Mouse (Mus musculus): ENCODE data around the gene Rnf186. TPM values are rescaled to one million over a fixed set of nuclear protein-coding genes. Genes with fewer than 3 reads are reported as not detected.

Gene Rnf186
- polyA plus RNA-seq, 1 experiment from 2014 or later: 79.5 TPM

GRCm38 (mm10) chr4:138948257-138948656, 18.7 kb upstream of the Rnf186 start:
- H3K4me3 ChIP-seq (replicated peaks): no peak overlapping the region
- H3K27me3 ChIP-seq (replicated peaks): no peaks in the 10 kb centered on the region
- no peaks in the 10 kb centered on the region for H3K36me3 ChIP-seq
- no peak overlapping the region for H3K9ac ChIP-seq
- WGBS: 84% methylated on average over 2 of the region's 2 CpGs
- no peaks in the 10 kb centered on the region for H3K4me1 ChIP-seq (replicated peaks)
- no peaks in the 10 kb centered on the region for H3K9me3 ChIP-seq
- H3K27ac ChIP-seq: no peak overlapping the region
- no peak for ATAC-seq
- no peak overlapping the region for H3K4me2 ChIP-seq (replicated peaks)

DNA sequence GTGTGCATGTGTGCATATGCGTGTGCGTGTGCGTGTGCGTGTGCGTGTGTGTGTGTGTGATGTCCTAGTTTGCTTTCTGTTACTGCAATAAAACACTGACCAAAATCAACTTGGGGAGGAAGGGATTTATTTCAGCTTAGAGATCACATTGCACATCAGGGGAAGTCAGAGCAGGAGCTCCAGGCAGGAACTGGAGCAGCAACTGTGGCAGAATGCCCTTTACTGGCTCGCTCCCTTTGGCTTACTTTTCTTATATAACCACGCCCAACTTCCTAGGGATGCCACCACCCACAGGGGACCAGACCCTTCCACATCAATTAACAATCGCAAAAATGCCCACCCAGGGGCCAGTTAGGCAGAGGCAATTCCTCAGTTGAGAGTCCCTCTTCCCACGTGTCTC, 8.3 kb upstream of the Rnf186 start:
- no peaks in the 10 kb centered on the region for H3K27me3 ChIP-seq (replicated peaks)
- WGBS: 90% methylated on average over 9 of the region's 9 CpGs
- H3K27ac ChIP-seq: no peak overlapping the region
- H3K4me1 ChIP-seq (replicated peaks): no peaks in the 10 kb centered on the region
- no peak overlapping the region for H3K9ac ChIP-seq
- no peaks in the 10 kb centered on the region for H3K36me3 ChIP-seq
- no peak overlapping the region for H3K4me2 ChIP-seq (replicated peaks)
- no peaks in the 10 kb centered on the region for H3K9me3 ChIP-seq
- no peak for ATAC-seq
- H3K4me3 ChIP-seq (replicated peaks): no peak overlapping the region

GRCm38 (mm10) chr4:138959120-138959519, 7.8 kb upstream of the Rnf186 start:
- ATAC-seq: no peak

GRCm38 (mm10) chr4:138959926-138960325, 7.0 kb upstream of the Rnf186 start:
- 71% methylated on average over 7 of the region's 7 CpGs for WGBS
- Histone ChIP-seq H3K4me2 (replicated peaks) (no peak overlapping the region), H3K4me3 (replicated peaks) (no peak overlapping the region), H3K4me1 (replicated peaks) (no peaks in the 10 kb centered on the region), H3K36me3 (no peaks in the 10 kb centered on the region), H3K9ac (no peak overlapping the region), H3K27ac (no peak overlapping the region), H3K27me3 (replicated peaks) (no peaks in the 10 kb centered on the region), H3K9me3 (no peaks in the 10 kb centered on the region)
- no peak for ATAC-seq

More at GRCm38 (mm10) chr4:138959120-138959519, 7.8 kb upstream of the Rnf186 start:
- Histone ChIP-seq H3K9ac (no peak overlapping the region), H3K4me3 (replicated peaks) (no peak overlapping the region), H3K27ac (no peak overlapping the region), H3K4me1 (replicated peaks) (no peaks in the 10 kb centered on the region), H3K36me3 (no peaks in the 10 kb centered on the region), H3K27me3 (replicated peaks) (no peaks in the 10 kb centered on the region), H3K9me3 (no peaks in the 10 kb centered on the region), H3K4me2 (replicated peaks) (no peak overlapping the region)
- 82% methylated on average over 15 of the region's 15 CpGs for WGBS

GRCm38 (mm10) chr4:138962719-138963118, 4.2 kb upstream of the Rnf186 start:
- no peaks in the 10 kb centered on the region for H3K27me3 ChIP-seq (replicated peaks)
- peaks cover 11% of the 10 kb centered on the region; the same call in 1 of the 2 replicates for H3K4me1 ChIP-seq (replicated peaks)
- H3K9ac ChIP-seq: no peak overlapping the region
- WGBS: 87% methylated on average over 5 of the region's 5 CpGs
- no peak overlapping the region for H3K27ac ChIP-seq
- no peak overlapping the region for H3K4me2 ChIP-seq (replicated peaks)
- H3K4me3 ChIP-seq (replicated peaks): no peak overlapping the region
- H3K36me3 ChIP-seq: no peaks in the 10 kb centered on the region
- no peaks in the 10 kb centered on the region for H3K9me3 ChIP-seq
- ATAC-seq: no peak

- H3K9me3 ChIP-seq: no peaks in the 10 kb centered on the region
- peak overlapping the region; percentile 59; the same call in 1 of the 2 replicates for H3K27ac ChIP-seq
- no peak overlapping the region for H3K4me3 ChIP-seq (replicated peaks)
- H3K4me2 ChIP-seq (replicated peaks): no peak overlapping the region; the same call in 1 of the 2 replicates
- no peaks in the 10 kb centered on the region for H3K27me3 ChIP-seq (replicated peaks)
- peaks cover 14% of the 10 kb centered on the region; the same call in 1 of the 2 replicates for H3K4me1 ChIP-seq (replicated peaks)
- no peak overlapping the region for H3K9ac ChIP-seq
- WGBS: 60% methylated on average over 5 of the region's 5 CpGs
- H3K36me3 ChIP-seq: no peaks in the 10 kb centered on the region
- 0 out of 2 replicates have a peak, but pooled peaks have one; percentile 20 for ATAC-seq
Observed at GRCm38 (mm10) chr4:138965871-138966270, 1.0 kb upstream of the Rnf186 start.

DNA sequence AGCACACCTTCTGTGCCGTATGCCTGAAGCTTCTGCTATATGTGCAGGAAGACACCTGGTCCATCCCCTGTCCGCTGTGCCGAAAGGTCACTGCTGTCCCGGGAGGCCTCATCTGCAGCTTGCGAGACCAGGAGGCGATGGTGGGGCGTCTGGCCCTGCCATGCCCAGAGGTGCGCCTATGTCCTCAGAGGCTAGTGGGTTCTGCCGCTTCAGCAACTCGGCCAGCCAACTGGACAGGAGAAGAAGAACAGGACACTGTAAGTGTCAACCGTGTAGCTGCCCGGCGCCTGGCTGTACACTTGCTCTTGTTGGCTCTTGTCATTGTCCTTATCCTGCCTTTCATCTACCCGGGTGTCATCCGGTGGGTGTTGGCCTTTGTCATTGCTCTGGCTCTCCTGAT, 573 bp downstream of the Rnf186 start:
- 51% methylated on average over 15 of the region's 15 CpGs for WGBS
- Histone ChIP-seq H3K4me1 (replicated peaks) (peaks cover 20% of the 10 kb centered on the region; the same call in 1 of the 2 replicates), H3K4me3 (replicated peaks) (peak overlapping the region; percentile 48), H3K27ac (peak overlapping the region; percentile 92), H3K36me3 (no peaks in the 10 kb centered on the region), H3K27me3 (replicated peaks) (no peaks in the 10 kb centered on the region), H3K4me2 (replicated peaks) (peak overlapping the region; percentile 40), H3K9me3 (no peaks in the 10 kb centered on the region), H3K9ac (peak overlapping the region; percentile 47)
- ATAC-seq: no peak

DNA sequence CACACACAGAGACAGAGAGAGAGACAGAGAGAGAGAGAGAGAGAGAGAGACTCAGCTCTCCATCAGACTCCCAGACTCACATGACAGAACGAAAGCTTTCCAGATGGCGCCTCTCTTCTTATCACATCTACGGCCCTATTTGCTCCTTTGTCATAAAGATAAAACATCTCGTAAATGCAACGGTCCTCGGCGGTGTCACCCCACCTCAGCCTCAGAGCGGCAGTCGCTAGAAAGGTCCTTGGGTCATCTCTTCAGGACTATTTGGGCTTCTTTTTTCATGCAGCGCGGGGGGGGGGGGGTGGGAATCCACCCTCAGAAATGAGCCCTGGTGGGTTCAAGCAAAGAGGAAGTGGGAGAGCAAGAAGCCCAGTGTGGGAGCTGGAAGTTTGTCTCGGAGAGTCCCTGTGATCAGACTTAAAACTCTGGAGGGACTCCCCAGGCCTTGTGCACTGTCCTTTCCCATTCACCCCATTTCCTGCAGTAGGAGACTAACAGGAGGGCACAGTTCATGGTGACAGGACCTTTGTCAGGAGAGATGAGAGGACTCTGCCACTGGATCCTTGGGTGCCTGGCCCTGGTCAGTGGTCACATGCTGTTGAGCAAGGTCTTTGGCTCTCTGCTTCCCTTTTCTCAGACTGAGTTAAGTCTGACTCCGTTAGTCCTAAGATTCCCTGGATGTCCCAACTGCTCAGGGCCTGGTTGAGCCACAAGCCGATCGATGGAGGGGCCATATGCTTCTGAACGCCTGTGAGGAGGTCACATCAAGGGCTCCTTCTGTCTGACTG, 2.1 kb downstream of the Rnf186 start:
- Histone ChIP-seq H3K27ac (peak overlapping the region; percentile 92), H3K27me3 (replicated peaks) (no peaks in the 10 kb centered on the region), H3K4me2 (replicated peaks) (peak overlapping the region; percentile 40), H3K9ac (no peak overlapping the region; the same call in 1 of the 2 replicates), H3K4me3 (replicated peaks) (peak overlapping the region; percentile 48), H3K36me3 (no peaks in the 10 kb centered on the region), H3K4me1 (replicated peaks) (peaks cover 23% of the 10 kb centered on the region; the same call in 1 of the 2 replicates), H3K9me3 (no peaks in the 10 kb centered on the region)
- peak; percentile 20 for ATAC-seq
- WGBS: 38% methylated on average over 16 of the region's 16 CpGs

- Histone ChIP-seq H3K4me3 (replicated peaks) (peak overlapping the region; percentile 48), H3K27me3 (replicated peaks) (no peaks in the 10 kb centered on the region), H3K9ac (0 out of 2 replicates have a peak overlapping the region, but pooled peaks have one; percentile 3), H3K4me1 (replicated peaks) (peaks cover 23% of the 10 kb centered on the region; the same call in 1 of the 2 replicates), H3K36me3 (no peaks in the 10 kb centered on the region), H3K9me3 (no peaks in the 10 kb centered on the region), H3K4me2 (replicated peaks) (peak overlapping the region; percentile 40), H3K27ac (peak overlapping the region; percentile 63)
- WGBS: 30% methylated on average over 9 of the region's 9 CpGs
- no peak for ATAC-seq
Observed at GRCm38 (mm10) chr4:138969736-138970135, 2.8 kb downstream of the Rnf186 start.

DNA sequence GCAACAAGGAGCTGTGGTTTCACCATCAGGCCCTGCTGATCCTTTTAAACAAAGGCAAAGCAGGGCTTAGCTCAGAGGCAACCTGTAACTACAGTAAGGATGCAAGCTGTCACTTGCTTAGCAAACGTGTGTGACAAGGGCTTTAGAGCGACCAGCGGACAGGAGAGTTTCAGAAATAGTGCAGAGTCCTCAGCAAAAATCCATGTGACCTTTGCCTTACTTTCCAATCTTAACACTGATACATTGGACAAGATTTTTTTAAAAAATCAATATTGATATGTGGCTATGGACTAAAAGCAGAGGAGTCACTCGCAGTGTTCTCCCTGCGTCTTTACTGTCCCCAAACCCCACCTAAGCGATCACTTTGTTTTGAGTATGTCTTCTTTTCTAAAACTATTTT, 4.5 kb downstream of the Rnf186 start:
- H3K4me3 ChIP-seq (replicated peaks): no peak overlapping the region
- ATAC-seq: no peak
- H3K9me3 ChIP-seq: no peaks in the 10 kb centered on the region
- no peak overlapping the region for H3K4me2 ChIP-seq (replicated peaks)
- no peak overlapping the region for H3K9ac ChIP-seq
- peaks cover 14% of the 10 kb centered on the region; the same call in 1 of the 2 replicates for H3K4me1 ChIP-seq (replicated peaks)
- H3K27ac ChIP-seq: peak overlapping the region; percentile 20
- WGBS: 78% methylated on average over 6 of the region's 6 CpGs
- H3K27me3 ChIP-seq (replicated peaks): no peaks in the 10 kb centered on the region
- H3K36me3 ChIP-seq: no peaks in the 10 kb centered on the region

DNA sequence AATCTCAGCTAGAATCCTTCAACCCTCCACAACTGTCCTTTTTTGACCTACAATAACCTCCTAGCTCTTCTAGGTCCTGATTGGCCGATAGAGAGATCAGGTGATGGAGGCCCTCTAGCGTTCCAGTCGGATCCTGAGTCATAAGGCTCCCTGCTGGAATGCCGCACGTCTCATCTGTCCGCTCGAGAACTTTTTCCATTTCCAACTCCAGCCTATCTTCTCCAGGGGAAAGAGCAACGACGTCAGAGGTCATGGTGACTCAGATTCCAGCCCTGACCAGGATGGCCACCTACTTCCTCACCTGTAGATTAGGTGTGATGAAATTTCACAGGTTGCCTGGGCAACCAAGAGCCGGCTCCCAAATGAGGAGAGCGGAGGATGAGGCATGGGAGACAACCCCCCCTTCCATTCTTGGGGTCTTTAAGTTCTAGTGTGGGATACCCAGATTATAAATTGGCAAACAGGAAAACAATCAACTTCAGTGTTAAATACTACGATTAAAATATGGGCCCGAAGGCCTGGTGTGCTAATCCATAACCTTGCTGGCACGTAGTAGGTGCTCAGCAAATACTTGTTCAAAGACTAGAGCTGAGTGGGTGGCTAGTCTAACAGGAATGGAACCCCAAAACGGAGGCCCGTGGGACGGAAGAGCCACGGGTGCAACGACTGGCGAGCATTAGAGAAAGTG, 5.4 kb downstream of the Rnf186 start:
- peak; percentile 63 for ATAC-seq

More for the DNA sequence above, 5.4 kb downstream of the Rnf186 start:
- Histone ChIP-seq H3K9me3 (no peaks in the 10 kb centered on the region), H3K27me3 (replicated peaks) (no peaks in the 10 kb centered on the region), H3K4me2 (replicated peaks) (peak overlapping the region; percentile 98), H3K4me1 (replicated peaks) (peaks cover 13% of the 10 kb centered on the region; the same call in 1 of the 2 replicates), H3K36me3 (no peaks in the 10 kb centered on the region), H3K4me3 (replicated peaks) (peak overlapping the region; percentile 72), H3K9ac (peak overlapping the region; percentile 98), H3K27ac (peak overlapping the region; percentile 96)
- WGBS: 16% methylated on average over 20 of the region's 20 CpGs

All from intestine, embryonic 15.5 days (tissue).